Mouse (Mus musculus) heart, postnatal 0 days (tissue): ENCODE measurements around the gene Brpf1.

ENCODE experiments used
- CTCF ChIP-seq: IDR thresholded peaks from 2 replicates; pipeline ENCODE4 v1.5.1; 2016; ENCODE audit warnings: antibody characterized with exemption, control low read depth, low read depth
- EP300 ChIP-seq: IDR thresholded peaks from 2 replicates; pipeline ENCODE4 v1.6.1; 2016; ENCODE audit warnings: antibody characterized with exemption, low read depth

- TF ChIP-seq CTCF (no peak), EP300 (no peak)
These were observed 34.6 kb downstream of the Brpf1 start for GRCm38 (mm10) chr6:113341574-113341973.
